Mouse (Mus musculus) ES-Bruce4 (cell line): ENCODE results near the gene Tmcc2. TPM values are rescaled to one million over a fixed set of nuclear protein-coding genes. Genes with fewer than 3 reads are reported as not detected.

Experiments
- H3K27ac ChIP-seq: 2 replicates; pipeline ENCODE4 v1.5.1; 2012; ENCODE audit warnings: low read length, inconsistent platforms; ENCODE audit not compliant: insufficient read depth
- H3K27me3 ChIP-seq: 2 replicates; pipeline ENCODE4 v1.6.1; 2012; ENCODE audit warnings: mild to moderate bottlenecking, low read length, inconsistent platforms; ENCODE audit not compliant: control insufficient read depth, poor library complexity, insufficient read depth, severe bottlenecking
- H3K36me3 ChIP-seq: 2 replicates; pipeline ENCODE4 v1.6.1; 2012; ENCODE audit warnings: inconsistent platforms, mild to moderate bottlenecking, low read length, moderate library complexity; ENCODE audit not compliant: control insufficient read depth, poor library complexity, insufficient read depth, severe bottlenecking
- H3K4me1 ChIP-seq: one replicate; pipeline ENCODE4 v1.8.1; 2011; ENCODE audit warnings: low read length; ENCODE audit not compliant: control insufficient read depth, insufficient read depth
- H3K4me3 ChIP-seq: 2 replicates; pipeline ENCODE4 v1.5.1; 2011; ENCODE audit warnings: low read depth, mild to moderate bottlenecking, low read length
- H3K9ac ChIP-seq: 2 replicates; pipeline ENCODE4 v1.6.1; 2012; ENCODE audit warnings: low read depth, mild to moderate bottlenecking, inconsistent platforms; ENCODE audit not compliant: poor library complexity, severe bottlenecking
- H3K9me3 ChIP-seq: replicated peaks from 2 replicates; pipeline ENCODE4 v1.6.1; 2012; ENCODE audit warnings: mild to moderate bottlenecking, low read length, inconsistent platforms; ENCODE audit not compliant: control insufficient read depth, poor library complexity, insufficient read depth, severe bottlenecking
- CTCF ChIP-seq: IDR thresholded peaks from one replicate; pipeline ENCODE4 v1.8.1; 2011; ENCODE audit warnings: low read depth, low read length
- EP300 ChIP-seq: IDR thresholded peaks from 2 replicates; pipeline ENCODE4 v1.6.1; 2011; ENCODE audit warnings: low read depth, low read length; ENCODE audit not compliant: insufficient read depth
- POLR2A ChIP-seq: IDR thresholded peaks from one replicate; pipeline ENCODE4 v1.8.1; 2011; ENCODE audit warnings: low read length; ENCODE audit not compliant: insufficient read depth
- polyA plus RNA-seq: library from polyadenylated mRNA; stranded (reverse); fragments of >200 nt; gene quantifications from 2 replicates; pipeline ENCODE4 v1.2.4, GENCODE M21; 2011; ENCODE audit warnings: low read depth; ENCODE audit not compliant: missing spikeins, insufficient read depth, insufficient read length

Tmcc2 gene
- polyA plus RNA-seq, 1 experiment, result 11.1 TPM

GRCm38 (mm10) chr1:132420206-132420605, 29.1 kb upstream of the Tmcc2 start:
- TF ChIP-seq EP300, result no peak
- TF ChIP-seq POLR2A, result no peak
- TF ChIP-seq CTCF, result no peak

GRCm38 (mm10) chr1:132417319-132418251, 26.5 kb upstream of the Tmcc2 start, which contains the start of gene Dstyk:
Gene Dstyk (plus strand): TSS chr1:132417555.
- no peaks in the 10 kb centered on the region for H3K36me3 ChIP-seq
- H3K9me3 ChIP-seq, result no peaks in the 10 kb centered on the region
- H3K4me1 ChIP-seq, result no peaks in the 10 kb centered on the region
- H3K9ac ChIP-seq, result peak within 1 kb of the TSS; percentile 87
- no peaks in the 10 kb centered on the region for H3K27me3 ChIP-seq
- no peak within 1 kb of the TSS for H3K27ac ChIP-seq
- TF ChIP-seq CTCF (no peak), POLR2A (no peak), EP300 (no peak)
- H3K4me3 ChIP-seq, result peak within 1 kb of the TSS; percentile 82

More at GRCm38 (mm10) chr1:132420206-132420605, 29.1 kb upstream of the Tmcc2 start:
- Histone ChIP-seq H3K36me3 (no peaks in the 10 kb centered on the region), H3K27ac (no peak overlapping the region), H3K27me3 (no peaks in the 10 kb centered on the region), H3K4me1 (no peaks in the 10 kb centered on the region), H3K9me3 (no peaks in the 10 kb centered on the region), H3K9ac (no peak overlapping the region), H3K4me3 (no peak overlapping the region)

GRCm38 (mm10) chr1:132416943-132417290, 25.8 kb upstream of the Tmcc2 start:
- TF ChIP-seq EP300 (no peak), CTCF (no peak), POLR2A (no peak)
- Histone ChIP-seq H3K9ac (no peak overlapping the region), H3K27me3 (no peaks in the 10 kb centered on the region), H3K9me3 (no peaks in the 10 kb centered on the region), H3K4me1 (no peaks in the 10 kb centered on the region), H3K4me3 (peak overlapping the region; percentile 82; the same call in 1 of the 2 replicates), H3K36me3 (no peaks in the 10 kb centered on the region), H3K27ac (no peak overlapping the region)

- no peaks in the 10 kb centered on the region for H3K27me3 ChIP-seq
- no peaks in the 10 kb centered on the region for H3K4me1 ChIP-seq
- no peaks in the 10 kb centered on the region for H3K9me3 ChIP-seq
- no peak overlapping the region for H3K9ac ChIP-seq
- no peak overlapping the region for H3K27ac ChIP-seq
- H3K4me3 ChIP-seq, result no peak overlapping the region
- H3K36me3 ChIP-seq, result no peaks in the 10 kb centered on the region
- TF ChIP-seq CTCF (no peak), EP300 (no peak), POLR2A (no peak)
Measured at GRCm38 (mm10) chr1:132416244-132416942, 25.3 kb upstream of the Tmcc2 start.

GRCm38 (mm10) chr1:132410657-132411056, 19.6 kb upstream of the Tmcc2 start:
- Histone ChIP-seq H3K27me3 (no peaks in the 10 kb centered on the region), H3K9me3 (peaks cover 12% of the 10 kb centered on the region), H3K4me3 (no peak overlapping the region), H3K4me1 (peaks cover 1% of the 10 kb centered on the region), H3K36me3 (no peaks in the 10 kb centered on the region), H3K27ac (no peak overlapping the region), H3K9ac (no peak overlapping the region)
- TF ChIP-seq CTCF (no peak), EP300 (no peak), POLR2A (no peak)
